Mouse (Mus musculus) midbrain, embryonic 16.5 days (tissue): ENCODE measurements around the gene Gm9913. TPM values are rescaled to one million over a fixed set of nuclear protein-coding genes. Genes with fewer than 3 reads are reported as not detected.

ENCODE experiments used
- polyA plus RNA-seq: library from polyadenylated mRNA; unstranded; fragments of >200 nt; fragmentation: Nextera tagmentation; extraction: Ambion mirVana; gene quantifications from 2 replicates; pipeline ENCODE4 v1.2.1, GENCODE M21; 2015

The Gm9913 gene
- polyA plus RNA-seq, 1 experiment from 2014 or later = 0.14 TPM

Other genes starting within 250 kb of the Gm9913 start
- gene Fbn1, start 2.9 kb downstream of the Gm9913 start, polyA plus RNA-seq = 1.8 and 2.1 TPM in 2 replicates
- gene Cep152, start 120.0 kb downstream of the Gm9913 start, polyA plus RNA-seq = 2.7 and 3.1 TPM in 2 replicates
- 431 and 443 TPM in 2 replicates for gene Eid1, start 168.0 kb downstream of the Gm9913 start, polyA plus RNA-seq
- gene Shc4, start 219.1 kb downstream of the Gm9913 start, polyA plus RNA-seq = 2.5 and 3.0 TPM in 2 replicates